Mouse (Mus musculus): ENCODE results near the gene Creb5. TPM values are rescaled to one million over a fixed set of nuclear protein-coding genes. Genes with fewer than 3 reads are reported as not detected.

Creb5 gene
- polyA plus RNA-seq, 1 experiment from 2014 or later, result 14.7 TPM

DNA sequence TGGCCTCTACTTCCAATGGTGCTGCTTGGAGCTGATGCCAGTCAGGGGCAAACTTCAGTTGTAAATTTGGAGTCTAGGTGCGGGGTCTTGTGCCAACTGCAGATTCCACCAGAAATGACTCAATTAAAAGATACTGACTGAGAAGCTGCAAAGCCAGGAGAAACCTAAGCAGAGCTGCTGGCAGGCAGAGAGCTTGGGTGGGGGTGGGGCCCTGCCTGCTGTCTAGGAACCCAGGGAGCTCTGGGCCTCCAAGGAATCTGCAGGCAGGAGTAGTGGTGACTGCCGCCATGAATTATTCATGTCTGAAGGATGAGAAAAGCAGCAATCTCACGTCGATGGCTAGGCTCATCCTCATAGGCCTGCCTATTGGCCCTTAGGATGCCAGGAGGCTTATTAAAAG lies 306.5 kb downstream of the Creb5 start:
- no peaks in the 10 kb centered on the region for H3K27me3 ChIP-seq (replicated peaks)
- ATAC-seq (ENCODE audit: low FRiP score, low read depth), result peak; percentile 81; the same call in 1 of the 2 replicates
- no peak overlapping the region for H3K4me3 ChIP-seq
- no peak overlapping the region for H3K27ac ChIP-seq
- peak overlapping the region; percentile 24 for H3K4me2 ChIP-seq (replicated peaks)
- H3K36me3 ChIP-seq, result no peaks in the 10 kb centered on the region
- WGBS, result 18% methylated on average over 4 of the region's 4 CpGs
- no peak overlapping the region for H3K9ac ChIP-seq
- H3K9me3 ChIP-seq, result no peaks in the 10 kb centered on the region
- H3K4me1 ChIP-seq, result peaks cover 18% of the 10 kb centered on the region

DNA sequence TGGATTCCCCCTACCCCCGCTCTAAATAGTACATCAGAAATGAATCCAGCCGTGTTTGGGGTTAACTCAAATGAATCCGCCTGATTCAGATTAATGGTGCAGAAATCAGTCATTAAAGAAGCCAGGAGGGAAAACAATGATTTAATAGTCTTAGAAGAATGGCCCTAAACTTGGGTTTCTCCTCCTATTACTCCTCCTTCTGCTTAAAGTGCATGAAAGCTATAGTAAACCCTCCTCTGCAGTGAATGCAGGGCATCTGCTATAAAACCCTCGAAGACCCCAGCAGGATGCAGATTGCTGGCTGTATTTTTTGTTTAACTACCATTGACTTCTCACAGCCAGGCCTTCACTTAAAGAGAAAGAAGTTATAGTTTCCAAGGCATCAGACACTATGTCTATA lies 307.2 kb downstream of the Creb5 start:
- no peak overlapping the region for H3K27ac ChIP-seq
- WGBS, result 15% methylated on average over 4 of the region's 4 CpGs

GRCm38 (mm10) chr6:53596402-53596801 lies 309.3 kb downstream of the Creb5 start:
- Histone ChIP-seq H3K4me1 (peaks cover 18% of the 10 kb centered on the region), H3K27me3 (replicated peaks) (no peaks in the 10 kb centered on the region), H3K4me3 (no peak overlapping the region), H3K27ac (no peak overlapping the region), H3K9me3 (no peaks in the 10 kb centered on the region), H3K36me3 (no peaks in the 10 kb centered on the region), H3K9ac (no peak overlapping the region), H3K4me2 (replicated peaks) (no peak overlapping the region)
- no peak for ATAC-seq (ENCODE audit: low FRiP score, low read depth)
- WGBS, result 88% methylated on average over 2 of the region's 2 CpGs

More for the DNA sequence above, 307.2 kb downstream of the Creb5 start:
- no peaks in the 10 kb centered on the region for H3K27me3 ChIP-seq (replicated peaks)
- peaks cover 18% of the 10 kb centered on the region for H3K4me1 ChIP-seq
- no peak for ATAC-seq (ENCODE audit: low FRiP score, low read depth)
- no peaks in the 10 kb centered on the region for H3K9me3 ChIP-seq
- H3K9ac ChIP-seq, result no peak overlapping the region
- H3K4me2 ChIP-seq (replicated peaks), result peak overlapping the region; percentile 24; the same call in 1 of the 2 replicates
- H3K36me3 ChIP-seq, result no peaks in the 10 kb centered on the region
- no peak overlapping the region for H3K4me3 ChIP-seq

DNA sequence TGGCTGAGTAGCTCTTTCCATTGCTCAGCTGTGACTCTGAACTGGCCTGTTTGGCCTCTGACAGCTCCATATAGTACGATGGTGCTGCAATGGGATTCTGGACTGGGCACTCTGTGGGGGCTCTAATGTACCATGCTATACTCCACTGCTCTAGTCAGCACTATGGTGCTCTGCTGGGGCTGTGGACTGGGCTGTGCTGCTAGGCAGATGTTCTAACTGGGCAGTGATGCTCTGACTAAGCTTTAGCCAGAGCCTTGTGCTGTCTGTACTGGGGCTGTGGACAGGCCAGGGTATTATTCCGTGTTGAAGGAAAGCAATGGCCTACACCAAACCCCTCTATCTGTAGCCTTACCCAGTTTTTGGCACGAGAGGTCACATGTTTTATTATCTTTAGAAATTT lies 316.0 kb downstream of the Creb5 start:
- H3K4me2 ChIP-seq (replicated peaks), result no peak overlapping the region
- H3K27ac ChIP-seq, result no peak overlapping the region
- 84% methylated on average over 3 of the region's 3 CpGs for WGBS
- H3K9me3 ChIP-seq, result no peaks in the 10 kb centered on the region
- H3K4me3 ChIP-seq, result no peak overlapping the region
- no peaks in the 10 kb centered on the region for H3K36me3 ChIP-seq
- no peaks in the 10 kb centered on the region for H3K27me3 ChIP-seq (replicated peaks)
- no peak for ATAC-seq (ENCODE audit: low FRiP score, low read depth)
- no peaks in the 10 kb centered on the region for H3K4me1 ChIP-seq
- no peak overlapping the region for H3K9ac ChIP-seq

DNA sequence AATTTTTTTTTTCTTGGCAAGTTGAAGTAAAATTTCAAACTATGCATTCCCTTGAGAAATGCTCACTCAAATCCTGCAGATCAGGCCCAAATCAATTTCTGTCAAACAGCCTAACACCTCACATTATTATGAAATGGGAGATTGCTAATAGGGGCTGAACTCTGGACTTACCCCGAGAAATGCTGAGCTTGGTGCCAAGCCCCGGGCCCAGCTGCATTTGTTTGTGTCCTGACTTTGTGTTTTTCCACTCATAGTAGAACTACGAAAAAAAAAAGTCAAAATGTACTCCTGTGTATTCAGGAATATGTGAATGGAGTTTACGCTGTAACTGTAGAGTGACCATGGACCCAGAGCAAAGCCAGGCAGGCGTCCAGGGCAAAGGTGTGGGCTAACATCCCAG lies 316.6 kb downstream of the Creb5 start:
- Histone ChIP-seq H3K9me3 (no peaks in the 10 kb centered on the region), H3K27me3 (replicated peaks) (no peaks in the 10 kb centered on the region), H3K27ac (no peak overlapping the region), H3K4me1 (no peaks in the 10 kb centered on the region), H3K4me3 (no peak overlapping the region), H3K4me2 (replicated peaks) (no peak overlapping the region), H3K36me3 (no peaks in the 10 kb centered on the region), H3K9ac (no peak overlapping the region)
- no peak for ATAC-seq (ENCODE audit: low FRiP score, low read depth)
- WGBS, result 91% methylated on average over 5 of the region's 5 CpGs

- no peaks in the 10 kb centered on the region for H3K27me3 ChIP-seq (replicated peaks)
- H3K4me1 ChIP-seq, result no peaks in the 10 kb centered on the region
- no peak overlapping the region for H3K27ac ChIP-seq
- no peak overlapping the region for H3K9ac ChIP-seq
- no peaks in the 10 kb centered on the region for H3K36me3 ChIP-seq
- H3K4me2 ChIP-seq (replicated peaks), result no peak overlapping the region
- WGBS, result 81% methylated on average over 3 of the region's 3 CpGs
- ATAC-seq (ENCODE audit: low FRiP score, low read depth), result no peak
- no peaks in the 10 kb centered on the region for H3K9me3 ChIP-seq
- H3K4me3 ChIP-seq, result no peak overlapping the region
Observed at GRCm38 (mm10) chr6:53604386-53604785, 317.3 kb downstream of the Creb5 start.

GRCm38 (mm10) chr6:53605184-53605583 lies 318.1 kb downstream of the Creb5 start:
- no peak overlapping the region for H3K4me2 ChIP-seq (replicated peaks)
- ATAC-seq (ENCODE audit: low FRiP score, low read depth), result no peak
- no peaks in the 10 kb centered on the region for H3K27me3 ChIP-seq (replicated peaks)
- no peak overlapping the region for H3K27ac ChIP-seq
- 79% methylated on average over 2 of the region's 2 CpGs for WGBS
- H3K4me1 ChIP-seq, result no peaks in the 10 kb centered on the region
- H3K9ac ChIP-seq, result no peak overlapping the region
- H3K4me3 ChIP-seq, result no peak overlapping the region
- no peaks in the 10 kb centered on the region for H3K9me3 ChIP-seq
- H3K36me3 ChIP-seq, result no peaks in the 10 kb centered on the region

DNA sequence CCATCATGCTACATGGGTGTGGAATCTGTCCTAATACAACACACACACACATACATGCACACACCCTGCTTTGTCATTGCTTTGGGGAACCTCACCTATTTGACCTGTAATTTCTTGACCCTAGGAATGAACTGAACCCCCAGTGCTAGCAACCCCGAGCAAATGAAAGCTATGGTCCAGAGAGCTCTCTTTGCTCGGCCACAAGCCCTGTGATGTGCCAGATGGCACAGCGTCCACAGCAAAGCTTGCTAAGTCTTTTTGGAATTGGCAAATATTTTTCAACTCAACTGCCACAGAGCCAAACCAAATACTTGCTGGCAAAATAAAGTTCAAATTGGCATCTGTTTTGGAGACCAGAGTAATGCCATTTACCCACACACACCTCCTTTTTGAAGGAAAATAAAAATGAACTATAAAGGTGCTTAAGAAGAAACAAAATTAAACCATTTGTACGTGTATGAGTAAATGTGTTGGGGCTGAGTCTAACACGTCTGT lies 324.4 kb downstream of the Creb5 start:
- H3K27me3 ChIP-seq (replicated peaks), result no peaks in the 10 kb centered on the region
- no peaks in the 10 kb centered on the region for H3K9me3 ChIP-seq
- H3K4me3 ChIP-seq, result no peak overlapping the region
- H3K4me1 ChIP-seq, result peaks cover 11% of the 10 kb centered on the region
- H3K27ac ChIP-seq, result no peak overlapping the region
- ATAC-seq (ENCODE audit: low FRiP score, low read depth), result no peak
- WGBS, result 81% methylated on average over 5 of the region's 5 CpGs
- no peak overlapping the region for H3K9ac ChIP-seq
- H3K4me2 ChIP-seq (replicated peaks), result no peak overlapping the region
- H3K36me3 ChIP-seq, result no peaks in the 10 kb centered on the region

DNA sequence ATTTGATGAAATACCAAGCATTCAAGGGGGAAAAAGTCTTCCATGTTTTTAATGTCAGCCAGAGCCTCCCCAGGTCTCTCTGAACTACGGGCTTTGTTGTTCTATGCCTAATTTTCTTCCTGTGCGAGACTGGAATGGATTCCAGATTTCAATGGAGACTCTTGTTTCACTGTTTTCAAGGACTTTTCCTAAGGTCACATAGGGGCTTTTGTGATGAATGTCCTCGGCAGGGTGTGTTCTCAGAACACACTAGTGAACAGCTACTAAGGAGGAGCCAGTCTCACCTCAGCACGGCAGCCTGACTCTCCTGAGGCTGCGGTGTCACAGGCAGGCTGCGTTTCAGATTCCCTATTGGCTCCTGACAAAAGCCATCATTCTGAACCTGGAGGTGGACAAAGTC lies 325.6 kb downstream of the Creb5 start:
- no peaks in the 10 kb centered on the region for H3K36me3 ChIP-seq
- no peak overlapping the region for H3K27ac ChIP-seq
- peaks cover 11% of the 10 kb centered on the region for H3K4me1 ChIP-seq
- no peaks in the 10 kb centered on the region for H3K27me3 ChIP-seq (replicated peaks)
- ATAC-seq (ENCODE audit: low FRiP score, low read depth), result no peak
- no peak overlapping the region for H3K9ac ChIP-seq
- H3K4me3 ChIP-seq, result no peak overlapping the region
- H3K4me2 ChIP-seq (replicated peaks), result no peak overlapping the region
- no peaks in the 10 kb centered on the region for H3K9me3 ChIP-seq
- 42% methylated on average over 6 of the region's 6 CpGs for WGBS

DNA sequence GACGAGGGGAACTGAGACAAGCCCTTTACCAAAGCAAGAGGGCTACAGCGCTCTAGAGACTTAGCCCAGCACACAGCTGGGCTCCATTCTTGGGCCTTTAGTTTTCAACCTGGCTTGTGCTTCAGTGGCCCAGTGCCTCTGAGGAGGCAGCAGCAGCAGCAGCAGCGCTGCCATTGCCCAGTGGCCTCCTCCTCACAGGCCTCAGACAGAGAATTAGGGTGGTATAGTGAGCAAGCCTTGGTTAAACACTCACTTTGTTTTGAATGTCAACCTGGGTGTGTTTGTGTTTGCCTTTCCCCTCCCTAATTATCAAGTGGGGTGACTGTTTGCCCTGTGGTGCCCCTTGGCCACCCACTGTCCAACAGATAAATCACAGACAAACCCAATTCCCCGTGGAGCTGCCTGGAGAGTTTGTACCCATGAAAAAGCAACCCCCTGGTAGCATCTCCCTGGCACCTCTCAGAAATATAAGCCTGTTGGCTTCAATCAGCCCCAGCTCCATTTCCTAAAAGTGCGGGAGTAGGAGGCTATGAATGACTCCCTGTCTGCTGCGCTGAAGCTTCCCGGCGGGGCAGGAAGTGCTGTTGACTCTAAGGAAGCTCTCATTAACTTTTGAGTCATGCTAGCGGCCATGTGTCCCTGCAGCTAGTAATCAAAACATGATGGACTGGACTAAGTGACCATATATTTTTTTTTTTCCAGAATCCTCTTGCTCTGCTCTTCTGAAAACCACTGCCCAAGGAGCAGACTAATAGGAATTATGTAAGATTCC lies 328.6 kb downstream of the Creb5 start:
- Histone ChIP-seq H3K27ac (no peak overlapping the region), H3K4me2 (replicated peaks) (no peak overlapping the region), H3K4me3 (no peak overlapping the region), H3K4me1 (peaks cover 11% of the 10 kb centered on the region), H3K36me3 (no peaks in the 10 kb centered on the region), H3K27me3 (replicated peaks) (no peaks in the 10 kb centered on the region), H3K9me3 (no peaks in the 10 kb centered on the region), H3K9ac (no peak overlapping the region)
- no peak for ATAC-seq (ENCODE audit: low FRiP score, low read depth)
- WGBS, result 56% methylated on average over 9 of the region's 9 CpGs

GRCm38 (mm10) chr6:53618164-53618563 lies 331.1 kb downstream of the Creb5 start:
- Histone ChIP-seq H3K27ac (no peak overlapping the region), H3K4me2 (replicated peaks) (no peak overlapping the region), H3K9me3 (no peaks in the 10 kb centered on the region), H3K9ac (no peak overlapping the region), H3K4me3 (no peak overlapping the region), H3K36me3 (no peaks in the 10 kb centered on the region), H3K27me3 (replicated peaks) (no peaks in the 10 kb centered on the region), H3K4me1 (peaks cover 6% of the 10 kb centered on the region)
- 44% methylated on average over 8 of the region's 8 CpGs for WGBS
- no peak for ATAC-seq (ENCODE audit: low FRiP score, low read depth)

GRCm38 (mm10) chr6:53619676-53620075 lies 332.6 kb downstream of the Creb5 start:
- no peak overlapping the region for H3K27ac ChIP-seq
- no peak overlapping the region for H3K9ac ChIP-seq
- peaks cover 6% of the 10 kb centered on the region for H3K4me1 ChIP-seq
- no peak overlapping the region for H3K4me3 ChIP-seq
- 92% methylated on average over 1 of the region's 1 CpGs for WGBS
- no peaks in the 10 kb centered on the region for H3K9me3 ChIP-seq
- H3K27me3 ChIP-seq (replicated peaks), result no peaks in the 10 kb centered on the region
- no peak overlapping the region for H3K4me2 ChIP-seq (replicated peaks)
- ATAC-seq (ENCODE audit: low FRiP score, low read depth), result no peak
- no peaks in the 10 kb centered on the region for H3K36me3 ChIP-seq

DNA sequence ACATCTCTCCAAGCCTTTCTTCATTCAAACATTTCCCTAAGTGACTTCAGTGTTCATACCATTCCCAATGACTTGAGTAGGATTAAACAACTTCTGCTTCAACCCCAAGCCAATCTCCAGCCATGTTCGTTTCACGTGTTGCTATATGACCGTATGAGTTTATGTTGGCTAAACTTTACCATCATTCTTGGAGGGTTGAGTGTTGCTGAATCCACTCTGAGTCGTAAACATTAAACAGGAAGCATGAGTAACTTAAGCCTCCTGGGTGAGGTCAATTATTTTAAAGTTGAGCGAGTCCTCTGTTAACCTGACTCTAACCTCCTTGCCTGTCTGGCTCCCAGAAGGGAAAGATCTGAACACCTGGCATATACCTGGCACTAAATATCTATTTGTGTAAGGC lies 334.2 kb downstream of the Creb5 start:
- no peak overlapping the region for H3K27ac ChIP-seq

More for the DNA sequence above, 334.2 kb downstream of the Creb5 start:
- H3K4me3 ChIP-seq, result no peak overlapping the region
- H3K4me1 ChIP-seq, result no peaks in the 10 kb centered on the region; the same call in 1 of the 2 replicates
- ATAC-seq (ENCODE audit: low FRiP score, low read depth), result no peak
- H3K9me3 ChIP-seq, result no peaks in the 10 kb centered on the region
- no peak overlapping the region for H3K9ac ChIP-seq
- no peaks in the 10 kb centered on the region for H3K27me3 ChIP-seq (replicated peaks)
- no peaks in the 10 kb centered on the region for H3K36me3 ChIP-seq
- WGBS, result 90% methylated on average over 5 of the region's 5 CpGs
- no peak overlapping the region for H3K4me2 ChIP-seq (replicated peaks)

Measured in neural tube, embryonic 12.5 days (tissue).